Mouse (Mus musculus) kidney, adult 2 months (tissue): ENCODE results near the gene Cldn18.

Source experiments
- CTCF ChIP-seq: fragments of 200-500 bp; conservative IDR thresholded peaks from 2 replicates; pipeline ENCODE4 v1.5.1; 2011; ENCODE audit warnings: low read depth, mild to moderate bottlenecking, control low read depth, low read length, moderate library complexity, mixed read lengths; ENCODE audit not compliant: insufficient read depth, insufficient read length
- POLR2A ChIP-seq: fragments of 200-500 bp; IDR thresholded peaks from one replicate; pipeline ENCODE4 v1.6.1; 2011; ENCODE audit warnings: low read depth, low read length, control low read depth

- TF ChIP-seq CTCF = no peak
- no peak for TF ChIP-seq POLR2A
Measured at GRCm38 (mm10) chr9:99720011-99720410, 2.9 kb upstream of the Cldn18 start.
